Mouse (Mus musculus) bone marrow macrophage, adult 2 months (primary cell): ENCODE data around the gene Prpf31.

Source experiments
- CTCF ChIP-seq: IDR thresholded peaks from 2 replicates; pipeline ENCODE4 v1.5.1; 2012; ENCODE audit warnings: low read depth, mild to moderate bottlenecking, low read length, moderate library complexity
- POLR2A ChIP-seq: IDR thresholded peaks from 2 replicates; pipeline ENCODE4 v1.6.1; 2012; ENCODE audit warnings: mild to moderate bottlenecking, low read depth, low read length, borderline replicate concordance

GRCm38 (mm10) chr7:3656966-3657365, 27.2 kb downstream of the Prpf31 start:
- TF ChIP-seq POLR2A (no peak), CTCF (no peak)
